Mouse (Mus musculus) cerebellum, adult 2 months (tissue): ENCODE data around the gene Tmem132a.

Experiments
- CTCF ChIP-seq: fragments of 200-500 bp; IDR thresholded peaks from 2 replicates; pipeline ENCODE4 v1.5.1; 2011; ENCODE audit warnings: low read depth, mild to moderate bottlenecking, control low read depth, low read length, moderate library complexity, borderline replicate concordance; ENCODE audit not compliant: insufficient read depth
- POLR2A ChIP-seq: fragments of 200-500 bp; IDR thresholded peaks from 2 replicates; pipeline ENCODE4 v1.6.1; 2011; ENCODE audit warnings: low read length, control low read depth, borderline replicate concordance; ENCODE audit not compliant: insufficient read depth

GRCm38 (mm10) chr19:10841721-10842626 is 27.8 kb downstream of the Tmem132a start:
- no peak for TF ChIP-seq POLR2A
- TF ChIP-seq CTCF, result no peak
